Mouse (Mus musculus): ENCODE results near the gene Cd276. TPM values are rescaled to one million over a fixed set of nuclear protein-coding genes. Genes with fewer than 3 reads are reported as not detected.

Cd276 gene
- polyA plus RNA-seq, 1 experiment: 4.8 TPM

GRCm38 (mm10) chr9:58525108-58525507, 30.1 kb downstream of the Cd276 start:
- no peak overlapping the region for H3K4me3 ChIP-seq (ENCODE audit: low read depth, low read length)
- H3K27me3 ChIP-seq (ENCODE audit: control insufficient read depth, insufficient read depth, low read length): no peaks in the 10 kb centered on the region
- H3K4me1 ChIP-seq (ENCODE audit: control insufficient read depth, insufficient read depth, insufficient read length, low read length): peaks cover 7% of the 10 kb centered on the region; the same call in 1 of the 2 replicates
- 85% methylated on average over 4 of the region's 4 CpGs for WGBS
- no peaks in the 10 kb centered on the region; the same call in 1 of the 2 replicates for H3K36me3 ChIP-seq (ENCODE audit: control insufficient read depth, insufficient read depth, low read length)
- TF ChIP-seq POLR2A (IDR thresholded peaks at IDR 0.05; ENCODE audit: low read depth, low read length): no peak
- TF ChIP-seq CTCF (IDR thresholded peaks at IDR 0.05; ENCODE audit: extremely low read depth, insufficient read length, insufficient replicate concordance, low read depth, low read length): no peak
- no peak overlapping the region for H3K27ac ChIP-seq (ENCODE audit: insufficient read depth, low read depth, low read length)

GRCm38 (mm10) chr9:58521883-58522423, 33.3 kb downstream of the Cd276 start:
- Histone ChIP-seq H3K36me3 (ENCODE audit: control insufficient read depth, insufficient read depth, low read length) (no peaks in the 10 kb centered on the region), H3K27ac (ENCODE audit: insufficient read depth, low read depth, low read length) (no peak overlapping the region), H3K4me3 (ENCODE audit: low read depth, low read length) (no peak overlapping the region), H3K27me3 (ENCODE audit: control insufficient read depth, insufficient read depth, low read length) (no peaks in the 10 kb centered on the region), H3K4me1 (ENCODE audit: control insufficient read depth, insufficient read depth, insufficient read length, low read length) (peaks cover 9% of the 10 kb centered on the region; the same call in 1 of the 2 replicates)
- no peak for TF ChIP-seq POLR2A (IDR thresholded peaks at IDR 0.05; ENCODE audit: low read depth, low read length)
- TF ChIP-seq CTCF (IDR thresholded peaks at IDR 0.05; ENCODE audit: extremely low read depth, insufficient read length, insufficient replicate concordance, low read depth, low read length): no peak
- WGBS: 45% methylated on average over 4 of the region's 4 CpGs

- no peaks in the 10 kb centered on the region for H3K27me3 ChIP-seq (ENCODE audit: control insufficient read depth, insufficient read depth, low read length)
- peaks cover 9% of the 10 kb centered on the region; the same call in 1 of the 2 replicates for H3K4me1 ChIP-seq (ENCODE audit: control insufficient read depth, insufficient read depth, insufficient read length, low read length)
- no peak overlapping the region for H3K4me3 ChIP-seq (ENCODE audit: low read depth, low read length)
- H3K36me3 ChIP-seq (ENCODE audit: control insufficient read depth, insufficient read depth, low read length): no peaks in the 10 kb centered on the region
- H3K27ac ChIP-seq (ENCODE audit: insufficient read depth, low read depth, low read length): no peak overlapping the region
- no peak for TF ChIP-seq POLR2A (IDR thresholded peaks at IDR 0.05; ENCODE audit: low read depth, low read length)
- TF ChIP-seq CTCF (IDR thresholded peaks at IDR 0.05; ENCODE audit: extremely low read depth, insufficient read length, insufficient replicate concordance, low read depth, low read length): no peak
- WGBS: 66% methylated on average over 5 of the region's 5 CpGs
Measured at GRCm38 (mm10) chr9:58520816-58521581, 34.2 kb downstream of the Cd276 start.

- 67% methylated on average over 3 of the region's 3 CpGs for WGBS
- TF ChIP-seq POLR2A (IDR thresholded peaks at IDR 0.05; ENCODE audit: low read depth, low read length) (no peak), CTCF (IDR thresholded peaks at IDR 0.05; ENCODE audit: extremely low read depth, insufficient read length, insufficient replicate concordance, low read depth, low read length) (no peak)
- H3K4me1 ChIP-seq (ENCODE audit: control insufficient read depth, insufficient read depth, insufficient read length, low read length): peaks cover 9% of the 10 kb centered on the region; the same call in 1 of the 2 replicates
- H3K27me3 ChIP-seq (ENCODE audit: control insufficient read depth, insufficient read depth, low read length): no peaks in the 10 kb centered on the region
- no peak overlapping the region for H3K27ac ChIP-seq (ENCODE audit: insufficient read depth, low read depth, low read length)
- H3K36me3 ChIP-seq (ENCODE audit: control insufficient read depth, insufficient read depth, low read length): no peaks in the 10 kb centered on the region
- H3K4me3 ChIP-seq (ENCODE audit: low read depth, low read length): no peak overlapping the region
Measured at GRCm38 (mm10) chr9:58519953-58520352, 35.3 kb downstream of the Cd276 start.

GRCm38 (mm10) chr9:58517866-58518750, 37.1 kb downstream of the Cd276 start:
- 39% methylated on average over 9 of the region's 9 CpGs for WGBS
- Histone ChIP-seq H3K27me3 (ENCODE audit: control insufficient read depth, insufficient read depth, low read length) (no peaks in the 10 kb centered on the region), H3K4me1 (ENCODE audit: control insufficient read depth, insufficient read depth, insufficient read length, low read length) (peaks cover 9% of the 10 kb centered on the region; the same call in 1 of the 2 replicates), H3K27ac (ENCODE audit: insufficient read depth, low read depth, low read length) (no peak overlapping the region), H3K4me3 (ENCODE audit: low read depth, low read length) (no peak overlapping the region), H3K36me3 (ENCODE audit: control insufficient read depth, insufficient read depth, low read length) (no peaks in the 10 kb centered on the region)
- TF ChIP-seq POLR2A (IDR thresholded peaks at IDR 0.05; ENCODE audit: low read depth, low read length) (no peak), CTCF (IDR thresholded peaks at IDR 0.05; ENCODE audit: extremely low read depth, insufficient read length, insufficient replicate concordance, low read depth, low read length) (no peak)

DNA sequence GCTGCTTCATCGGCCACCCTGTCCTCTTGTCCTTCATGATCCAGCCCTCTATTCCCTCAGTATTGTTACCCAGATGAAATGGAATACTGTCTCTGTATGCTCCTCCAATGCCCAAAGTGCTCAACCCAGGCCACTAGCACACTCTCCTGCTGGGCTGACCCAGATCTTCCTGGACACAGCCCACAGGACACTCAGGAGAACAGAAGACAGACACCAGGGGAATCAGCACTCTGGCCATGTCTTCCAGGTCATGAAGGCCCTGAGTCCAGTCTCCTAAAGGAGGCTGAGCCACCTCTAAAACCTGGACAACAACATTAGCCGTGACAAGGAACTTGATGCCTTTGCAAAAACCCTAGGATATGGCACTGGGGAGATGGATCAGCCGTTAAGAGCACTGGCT, 38.8 kb downstream of the Cd276 start:
- TF ChIP-seq CTCF (IDR thresholded peaks at IDR 0.05; ENCODE audit: extremely low read depth, insufficient read length, insufficient replicate concordance, low read depth, low read length) (no peak), POLR2A (IDR thresholded peaks at IDR 0.05; ENCODE audit: low read depth, low read length) (no peak)
- Histone ChIP-seq H3K4me1 (ENCODE audit: control insufficient read depth, insufficient read depth, insufficient read length, low read length) (peaks cover 3% of the 10 kb centered on the region; the same call in 1 of the 2 replicates), H3K27me3 (ENCODE audit: control insufficient read depth, insufficient read depth, low read length) (no peaks in the 10 kb centered on the region), H3K36me3 (ENCODE audit: control insufficient read depth, insufficient read depth, low read length) (no peaks in the 10 kb centered on the region), H3K4me3 (ENCODE audit: low read depth, low read length) (no peak overlapping the region), H3K27ac (ENCODE audit: insufficient read depth, low read depth, low read length) (no peak overlapping the region)
- WGBS: 83% methylated on average over 3 of the region's 3 CpGs
